Comparison of ENCODE assay signal across 11 mouse cellular contexts in the genomic region with DNA sequence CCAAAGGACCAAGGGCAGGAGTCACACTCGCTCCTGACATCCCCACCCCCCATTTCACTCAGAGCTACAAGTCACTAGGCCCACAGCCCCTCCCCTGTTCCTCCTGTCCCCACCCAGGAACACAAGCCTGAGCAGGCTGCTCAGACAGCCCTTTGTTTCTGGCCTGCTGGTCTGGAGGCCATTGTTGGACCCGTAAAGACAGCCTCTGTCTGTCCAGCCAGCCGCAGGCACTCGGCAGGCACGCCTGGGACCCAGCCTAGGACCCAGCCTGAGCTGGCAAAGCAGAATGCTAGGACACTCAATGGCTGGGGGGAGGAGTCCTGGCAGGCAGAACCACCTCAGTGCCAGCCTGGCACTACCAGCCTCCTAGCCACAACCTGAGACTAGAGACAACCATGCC. TPM values are rescaled to one million over a fixed set of nuclear protein-coding genes. Genes with fewer than 3 reads are reported as not detected.
DNase-seq lines count a peak whose midpoint lies in the region; ATAC-seq and TF ChIP-seq lines count a peak whose summit lies in the region.
"Had no signal": no experiment of that assay in that cellular context is flagged by ENCODE, and none has a peak within 500 bp of the region (broad histone marks: within the 10 kb centered on the region; RNA-seq: fewer than 3 reads in every experiment).

No protein-coding gene starts in this region.

- H3K9ac ChIP-seq in heart, adult 2 months (ENCODE audit: low read depth, low read length) = no peak overlapping the region
- H3K9ac ChIP-seq in forebrain, postnatal 0 days = no peak overlapping the region
- H3K9ac ChIP-seq: liver, embryonic 14.5 days had no signal

- no peak for DNase-seq in heart, adult 2 months
- no peak for DNase-seq in heart, adult 9 months (ENCODE audit: low spot score in 2 of 2)
- peak; percentile 54 for DNase-seq in brain, embryonic 14.5 days (ENCODE audit: low read depth)
- no peak for DNase-seq in forebrain, postnatal 0 days
- DNase-seq in limb, embryonic 10.5 days (ENCODE audit: low spot score) = no peak
- DNase-seq in thymus, postnatal 25 days = no peak
- no peak for DNase-seq in embryo, embryonic 9.5 days (ENCODE audit: extremely low spot score)
- no peak for DNase-seq in lung, adult 18-20 months
- DNase-seq: adrenal gland, postnatal 14 days had no signal

- no peak for TF ChIP-seq EP300 in heart, adult 2 months (IDR thresholded peaks at IDR 0.05; ENCODE audit: insufficient read depth, low read depth, low read length)

- no peaks in the 10 kb centered on the region for H3K27me3 ChIP-seq in heart, adult 2 months (ENCODE audit: control insufficient read depth, insufficient read depth, low read length)
- H3K27me3 ChIP-seq in forebrain, postnatal 0 days (ENCODE audit: insufficient read depth, low read length) = no peaks in the 10 kb centered on the region
- H3K27me3 ChIP-seq in limb, embryonic 10.5 days (ENCODE audit: low read depth, poor library complexity, severe bottlenecking) = no peaks in the 10 kb centered on the region

- intact Hi-C loops in heart, adult 2 months (cut with DNase I) = no loop called here

- H3K4me3 ChIP-seq in heart, adult 2 months = no peak overlapping the region
- H3K4me3 ChIP-seq in forebrain, postnatal 0 days (ENCODE audit: low read depth, low read length) = no peak overlapping the region
- no peak overlapping the region for H3K4me3 ChIP-seq in limb, embryonic 10.5 days

- H3K9me3 ChIP-seq in forebrain, postnatal 0 days (ENCODE audit: low read length) = no peaks in the 10 kb centered on the region
- H3K9me3 ChIP-seq in limb, embryonic 10.5 days (replicated peaks) = no peaks in the 10 kb centered on the region

- no peak overlapping the region for H3K4me2 ChIP-seq in forebrain, postnatal 0 days (ENCODE audit: low read depth)

- WGBS in heart, adult 2 months = 57% methylated on average over 5 of the region's 5 CpGs
- WGBS in forebrain, postnatal 0 days = 18% methylated on average over 5 of the region's 5 CpGs
- WGBS in limb, embryonic 10.5 days = 69% methylated on average over 5 of the region's 5 CpGs

- H3K36me3 ChIP-seq in heart, adult 2 months (ENCODE audit: control insufficient read depth, insufficient read depth, low read length) = peaks cover 4% of the 10 kb centered on the region; the same call in 1 of the 2 replicates
- peaks cover 61% of the 10 kb centered on the region for H3K36me3 ChIP-seq in forebrain, postnatal 0 days (ENCODE audit: insufficient read depth)
- H3K36me3 ChIP-seq in limb, embryonic 10.5 days = peaks cover 27% of the 10 kb centered on the region

- peak overlapping the region; percentile 26; the same call in 1 of the 2 replicates for H3K27ac ChIP-seq in heart, adult 2 months
- H3K27ac ChIP-seq in forebrain, postnatal 0 days (ENCODE audit: low read depth, low read length) = no peak overlapping the region
- peak overlapping the region; percentile 61 for H3K27ac ChIP-seq in limb, embryonic 10.5 days
- H3K27ac ChIP-seq: liver, embryonic 14.5 days had no signal

- H3K79me2 ChIP-seq in heart, adult 2 months (replicated peaks; ENCODE audit: control insufficient read depth, insufficient read depth, low read length) = no peaks in the 10 kb centered on the region

- no peak for TF ChIP-seq CTCF in heart, adult 2 months (IDR thresholded peaks at IDR 0.05)
- no peak for TF ChIP-seq CTCF in brain, embryonic 14.5 days (IDR thresholded peaks at IDR 0.05; ENCODE audit: borderline replicate concordance, extremely low read depth, insufficient read depth, insufficient read length)
- no peak for TF ChIP-seq CTCF in forebrain, postnatal 0 days (IDR thresholded peaks at IDR 0.05; ENCODE audit: low read depth)

- no peak for TF ChIP-seq POLR2A in heart, adult 2 months (IDR thresholded peaks at IDR 0.05; ENCODE audit: insufficient read depth, low read depth, low read length)
- no peak for TF ChIP-seq POLR2A in brain, embryonic 14.5 days (IDR thresholded peaks at IDR 0.05; ENCODE audit: borderline replicate concordance, extremely low read depth, insufficient read depth, insufficient read length, poor library complexity, severe bottlenecking)

- peak; percentile 68 for ATAC-seq in forebrain, postnatal 0 days

- peaks cover 22% of the 10 kb centered on the region for H3K4me1 ChIP-seq in heart, adult 2 months (ENCODE audit: control insufficient read depth, insufficient read depth, low read length)
- H3K4me1 ChIP-seq in forebrain, postnatal 0 days (ENCODE audit: insufficient read depth) = no peaks in the 10 kb centered on the region
- H3K4me1 ChIP-seq in limb, embryonic 10.5 days = peaks cover 21% of the 10 kb centered on the region

RNA-seq across cellular contexts. Expression of gene Mybbp1a, which starts 14.5 kb away (rescaled TPM):
- total RNA-seq in heart, adult 2 months (2021) = 10 to 100 TPM; 42.7 to 46.1 TPM
- polyA plus RNA-seq in heart, adult 2 months (2012; rRNA removed) = 21.8 and 30.6 TPM in 2 replicates
- polyA plus RNA-seq in brain, embryonic 14.5 days (2012; rRNA removed) = 67.9 and 74.7 TPM in 2 replicates
- total RNA-seq in forebrain, postnatal 0 days (2014; rRNA removed) = 36.9 and 38.0 TPM in 2 replicates
- polyA plus RNA-seq in forebrain, postnatal 0 days (2015; fragmentation: Nextera tagmentation; extraction: Ambion mirVana) = 50.0 and 52.4 TPM in 2 replicates
- polyA plus RNA-seq in limb, embryonic 10.5 days (2016; fragmentation: Nextera tagmentation; extraction: Ambion mirVana) = 234 and 274 TPM in 2 replicates

RNA-seq across cellular contexts. Expression of gene Ggt6, which starts 20.4 kb away (rescaled TPM):
- total RNA-seq in heart, adult 2 months (2021) = not detected
- 0.20 TPM in 1 of 2 replicates, not detected in the other for polyA plus RNA-seq in heart, adult 2 months (2012; rRNA removed)
- polyA plus RNA-seq in brain, embryonic 14.5 days (2012; rRNA removed) = 0.12 and 0.35 TPM in 2 replicates
- not detected in 2 replicates for total RNA-seq in forebrain, postnatal 0 days (2014; rRNA removed)
- not detected in 2 replicates for polyA plus RNA-seq in forebrain, postnatal 0 days (2015; fragmentation: Nextera tagmentation; extraction: Ambion mirVana)
- polyA plus RNA-seq in limb, embryonic 10.5 days (2016; fragmentation: Nextera tagmentation; extraction: Ambion mirVana) = 0.08 TPM in 1 of 2 replicates, not detected in the other
- total RNA-seq: hematopoietic stem cell, adult 5-6 weeks had no signal

RNA-seq across cellular contexts. Expression of gene Spns2, which starts 34.0 kb away (rescaled TPM):
- 1 to 10 TPM; 6.1 to 7.9 TPM for total RNA-seq in heart, adult 2 months (2021)
- polyA plus RNA-seq in heart, adult 2 months (2012; rRNA removed) = 13.8 and 18.1 TPM in 2 replicates
- polyA plus RNA-seq in brain, embryonic 14.5 days (2012; rRNA removed) = 46.0 and 49.0 TPM in 2 replicates
- 38.8 and 40.1 TPM in 2 replicates for total RNA-seq in forebrain, postnatal 0 days (2014; rRNA removed)
- 6.5 and 6.7 TPM in 2 replicates for polyA plus RNA-seq in forebrain, postnatal 0 days (2015; fragmentation: Nextera tagmentation; extraction: Ambion mirVana)
- polyA plus RNA-seq in limb, embryonic 10.5 days (2016; fragmentation: Nextera tagmentation; extraction: Ambion mirVana) = 2.8 and 3.0 TPM in 2 replicates

RNA-seq across cellular contexts. Expression of gene Smtnl2, which starts 44.2 kb away (rescaled TPM):
- 10 to 100 TPM; 13.1 to 14.3 TPM for total RNA-seq in heart, adult 2 months (2021)
- 12.7 and 18.9 TPM in 2 replicates for polyA plus RNA-seq in heart, adult 2 months (2012; rRNA removed)
- polyA plus RNA-seq in brain, embryonic 14.5 days (2012; rRNA removed) = 2.1 and 3.4 TPM in 2 replicates
- total RNA-seq in forebrain, postnatal 0 days (2014; rRNA removed) = 9.7 and 10.4 TPM in 2 replicates
- 8.4 and 10.2 TPM in 2 replicates for polyA plus RNA-seq in forebrain, postnatal 0 days (2015; fragmentation: Nextera tagmentation; extraction: Ambion mirVana)
- 11.7 and 14.2 TPM in 2 replicates for polyA plus RNA-seq in limb, embryonic 10.5 days (2016; fragmentation: Nextera tagmentation; extraction: Ambion mirVana)
